Mouse (Mus musculus): ENCODE data around the gene Rtbdn.

The Rtbdn gene

GRCm38 (mm10) chr8:84946528-84947240 is at the start of gene Rtbdn:
Gene Rtbdn (plus strand): TSS chr8:84946991.
- CTCF ChIA-PET: no interaction called here

GRCm38 (mm10) chr8:84901071-84901470 is 45.7 kb upstream of the Rtbdn start:
- CTCF ChIA-PET: no interaction called here

GRCm38 (mm10) chr8:84901752-84902151 is 45.0 kb upstream of the Rtbdn start, which contains the start of gene Klf1:
Gene Klf1 (plus strand): TSS chr8:84901928.
- CTCF ChIA-PET: interaction anchor here (0.9 to 1.6 kb wide), 3 partner anchors 8 to 30 kb away, joined by 3 to 5 read pairs (median 3); partner anchors contain the start of genes Gcdh and Syce2

- CTCF ChIA-PET: interaction anchor here (0.6 to 1.6 kb wide), 8 partner anchors 9 to 144 kb away, joined by 3 to 5 read pairs (median 3); partner anchors contain the start of genes Gcdh and Syce2
These were observed 44.3 kb upstream of the Rtbdn start for GRCm38 (mm10) chr8:84902367-84902919.

GRCm38 (mm10) chr8:84902920-84903661 is 43.7 kb upstream of the Rtbdn start:
- CTCF ChIA-PET: interaction anchor here (0.6 to 1.6 kb wide), 7 partner anchors 10 to 46 kb away, joined by 3 to 5 read pairs (median 3); partner anchors contain the start of genes Gcdh and Syce2

- CTCF ChIA-PET: no interaction called here
These were observed 42.4 kb upstream of the Rtbdn start for GRCm38 (mm10) chr8:84904351-84904750.

- CTCF ChIA-PET: interaction anchor here (0.5 to 1.1 kb wide), 2 partner anchors 36 to 77 kb away, joined by 3 to 5 read pairs; no protein-coding TSS in a partner anchor
These were observed 39.8 kb upstream of the Rtbdn start for GRCm38 (mm10) chr8:84907037-84907436.

GRCm38 (mm10) chr8:84907493-84907892 is 39.3 kb upstream of the Rtbdn start:
- CTCF ChIA-PET: interaction anchor here (0.7 to 1.1 kb wide), 2 partner anchors 14 to 36 kb away, joined by 3 read pairs; no protein-coding TSS in a partner anchor

- CTCF ChIA-PET: interaction anchor here (0.7 kb wide), 1 partner anchor 15 kb away, joined by 3 read pairs; no protein-coding TSS in a partner anchor
These were observed 38.8 kb upstream of the Rtbdn start for GRCm38 (mm10) chr8:84907979-84908378.

GRCm38 (mm10) chr8:84908421-84909161 is 38.2 kb upstream of the Rtbdn start, which contains the start of gene Dnase2a:
Gene Dnase2a (plus strand): TSS chr8:84908560.
- CTCF ChIA-PET: no interaction called here

GRCm38 (mm10) chr8:84909162-84909767 is 37.5 kb upstream of the Rtbdn start:
- CTCF ChIA-PET: no interaction called here

- CTCF ChIA-PET: no interaction called here
These were observed 36.8 kb upstream of the Rtbdn start for GRCm38 (mm10) chr8:84909949-84910348.

GRCm38 (mm10) chr8:84910551-84910950 is 36.2 kb upstream of the Rtbdn start:
- CTCF ChIA-PET: no interaction called here

GRCm38 (mm10) chr8:84911854-84912253 is 34.9 kb upstream of the Rtbdn start:
- CTCF ChIA-PET: interaction anchor here (0.6 to 1.4 kb wide), 2 partner anchors 40 to 953 kb away, joined by 4 to 17 read pairs; partner anchors contain the start of gene Syce2

GRCm38 (mm10) chr8:84912391-84912790 is 34.4 kb upstream of the Rtbdn start:
- CTCF ChIA-PET: interaction anchor here (0.5 to 1.4 kb wide), 4 partner anchors 10 to 551 kb away, joined by 4 to 5 read pairs (median 4); partner anchors contain the start of gene Syce2

- CTCF ChIA-PET: interaction anchor here (0.5 to 1.4 kb wide), 5 partner anchors 10 to 706 kb away, joined by 4 to 5 read pairs (median 4); partner anchors contain the start of gene Syce2
These were observed 33.8 kb upstream of the Rtbdn start for GRCm38 (mm10) chr8:84912895-84913501.

- CTCF ChIA-PET: interaction anchor here (0.6 to 1.4 kb wide), 2 partner anchors 41 to 707 kb away, joined by 4 read pairs; partner anchors contain the start of gene Syce2
These were observed 33.3 kb upstream of the Rtbdn start for GRCm38 (mm10) chr8:84913502-84913900.

GRCm38 (mm10) chr8:84913960-84914359 is 32.8 kb upstream of the Rtbdn start:
- CTCF ChIA-PET: no interaction called here

- CTCF ChIA-PET: interaction anchor here (1.5 kb wide), 1 partner anchor 13 kb away, joined by 3 read pairs; the partner anchor contains the start of gene Klf1
These were observed 31.5 kb upstream of the Rtbdn start for GRCm38 (mm10) chr8:84915269-84915668.

GRCm38 (mm10) chr8:84917781-84918180 is 29.0 kb upstream of the Rtbdn start:
- CTCF ChIA-PET: no interaction called here

All from spleen, embryonic (tissue).